ENCODE assay signal across 8 mouse cellular contexts in genomic region chr10:80047041-80047565, GRCm38 (mm10). TPM values are rescaled to one million over a fixed set of nuclear protein-coding genes. Genes with fewer than 3 reads are reported as not detected.
DNase-seq lines count a peak whose midpoint lies in the region; ATAC-seq and TF ChIP-seq lines count a peak whose summit lies in the region.

Gpx4 (plus strand) TSS chr10:80047166.

- no peak within 1 kb of the TSS for H3K4me3 ChIP-seq in kidney, embryonic 14.5 days (ENCODE audit: low read length)
- no peak within 1 kb of the TSS for H3K4me3 ChIP-seq in intestine, postnatal 0 days (ENCODE audit: low read depth, low read length)

- H3K36me3 ChIP-seq in kidney, embryonic 14.5 days (ENCODE audit: control insufficient read depth, insufficient read depth, low read length): no peaks in the 10 kb centered on the region
- H3K36me3 ChIP-seq in intestine, postnatal 0 days (ENCODE audit: control insufficient read depth, insufficient read depth): no peaks in the 10 kb centered on the region

- H3K9ac ChIP-seq in kidney, embryonic 14.5 days (ENCODE audit: low read depth, low read length): peak within 1 kb of the TSS; percentile 28; the same call in 1 of the 2 replicates
- H3K9ac ChIP-seq in intestine, postnatal 0 days (ENCODE audit: low read depth, low read length): no peak within 1 kb of the TSS

- 34% methylated on average over 8 of the region's 9 CpGs for WGBS in kidney, embryonic 14.5 days
- 74% methylated on average over 9 of the region's 9 CpGs for WGBS in intestine, postnatal 0 days

- H3K9me3 ChIP-seq in kidney, embryonic 14.5 days (ENCODE audit: control insufficient read depth, low read length): no peaks in the 10 kb centered on the region
- H3K9me3 ChIP-seq in intestine, postnatal 0 days (ENCODE audit: control insufficient read depth): no peaks in the 10 kb centered on the region

- intact Hi-C loops in gastrocnemius, postnatal 36 days (cut with DNase I): no loop called here

- no peak within 1 kb of the TSS for H3K27ac ChIP-seq in kidney, embryonic 14.5 days (ENCODE audit: low read depth, low read length)
- H3K27ac ChIP-seq in intestine, postnatal 0 days (ENCODE audit: low read depth, low read length): 0 out of 2 replicates have a peak within 1 kb of the TSS, but pooled peaks have one; percentile 15

- no peaks in the 10 kb centered on the region for H3K27me3 ChIP-seq in kidney, embryonic 14.5 days (ENCODE audit: control insufficient read depth, insufficient read depth, low read length)
- no peaks in the 10 kb centered on the region for H3K27me3 ChIP-seq in intestine, postnatal 0 days (replicated peaks; ENCODE audit: control insufficient read depth, insufficient read depth, low read length)

- H3K4me1 ChIP-seq in kidney, embryonic 14.5 days (ENCODE audit: control insufficient read depth, insufficient read depth, low read length): peaks cover 11% of the 10 kb centered on the region; the same call in 1 of the 2 replicates
- H3K4me1 ChIP-seq in intestine, postnatal 0 days (replicated peaks; ENCODE audit: control insufficient read depth, insufficient read depth, low read length): peaks cover 2% of the 10 kb centered on the region; the same call in 1 of the 2 replicates

- H3K4me2 ChIP-seq in kidney, embryonic 14.5 days (replicated peaks; ENCODE audit: low read depth, low read length): no peak within 1 kb of the TSS
- no peak within 1 kb of the TSS for H3K4me2 ChIP-seq in intestine, postnatal 0 days (replicated peaks; ENCODE audit: low read depth)

- DNase-seq in kidney, adult 8-10 months: no peak
- no peak for DNase-seq in adrenal gland, postnatal 4 days (ENCODE audit: low spot score in 2 of 2)
- no peak for DNase-seq in gastrocnemius, postnatal 36 days
- no peak for DNase-seq in cerebellum, adult 18-20 months
- DNase-seq in urinary bladder, adult 18-20 months (ENCODE audit: low spot score in 2 of 2): no peak

- ATAC-seq in kidney, embryonic 14.5 days (ENCODE audit: low FRiP score, low TSS enrichment): no peak
- ATAC-seq in intestine, postnatal 0 days: no peak
- no peak for ATAC-seq in megakaryocyte, adult 5-6 weeks (ENCODE audit: poor library complexity, severe bottlenecking)

- no peak for TF ChIP-seq CTCF in intestine, postnatal 0 days (IDR thresholded peaks at IDR 0.05; ENCODE audit: low read depth)

RNA-seq across cellular contexts. Expression of gene Gpx4, which starts in this region (rescaled TPM):
- polyA plus RNA-seq in kidney, embryonic 14.5 days (2014; fragmentation: Nextera tagmentation; extraction: Ambion mirVana): 552 and 641 TPM in 2 replicates
- 100 to 1,000 TPM; 576 to 622 TPM for total RNA-seq in adrenal gland, postnatal 4 days (2021)
- total RNA-seq in gastrocnemius, postnatal 36 days (2021): 100 to 1,000 TPM; 500 to 536 TPM
- 1,519 and 1,523 TPM in 2 replicates for polyA plus RNA-seq in intestine, postnatal 0 days (2015; fragmentation: Nextera tagmentation; extraction: Ambion mirVana)
- total RNA-seq in megakaryocyte, adult 5-6 weeks (2015): 259 and 303 TPM in 2 replicates
- 375 and 378 TPM in 2 replicates for total RNA-seq in megakaryocyte, adult 5-6 weeks (2017)
